Mouse (Mus musculus): Measurements from ENCODE around the gene Myh3.

Gene Myh3

GRCm38 (mm10) chr11:67143863-67144498 is 65.9 kb downstream of the Myh3 start:
- no peak for DNase-seq (ENCODE audit: low read depth, low spot score)

GRCm38 (mm10) chr11:67144559-67145265 is 66.6 kb downstream of the Myh3 start:
- DNase-seq (ENCODE audit: low read depth, low spot score), result no peak

GRCm38 (mm10) chr11:67145482-67146408 is 67.6 kb downstream of the Myh3 start:
- DNase-seq (ENCODE audit: low read depth, low spot score), result no peak

- no peak for DNase-seq (ENCODE audit: low read depth, low spot score)
Observed at GRCm38 (mm10) chr11:67146409-67147282, 68.5 kb downstream of the Myh3 start.

GRCm38 (mm10) chr11:67147283-67147921 is 69.3 kb downstream of the Myh3 start:
- DNase-seq (ENCODE audit: low read depth, low spot score), result no peak

- DNase-seq (ENCODE audit: low read depth, low spot score), result no peak
Observed at GRCm38 (mm10) chr11:67148286-67149012, 70.3 kb downstream of the Myh3 start.

- DNase-seq (ENCODE audit: low read depth, low spot score), result no peak
Observed at GRCm38 (mm10) chr11:67150237-67150636, 72.1 kb downstream of the Myh3 start.

GRCm38 (mm10) chr11:67151159-67151558 is 73.1 kb downstream of the Myh3 start:
- no peak for DNase-seq (ENCODE audit: low read depth, low spot score)
